Mouse (Mus musculus) activated CD4-positive, CD25-positive, alpha-beta regulatory T cell, adult 9 weeks (primary cell): ENCODE results near the gene Gm38119. TPM values are rescaled to one million over a fixed set of nuclear protein-coding genes. Genes with fewer than 3 reads are reported as not detected.

Source experiments
- polyA plus RNA-seq: library from polyadenylated mRNA; unstranded; fragments of 100-300 nt; shearing (Covaris generic); gene quantifications from one replicate; pipeline ENCODE4 v1.2.1, GENCODE M21; 2017

Gm38119 gene
- not detected for polyA plus RNA-seq

DNA sequence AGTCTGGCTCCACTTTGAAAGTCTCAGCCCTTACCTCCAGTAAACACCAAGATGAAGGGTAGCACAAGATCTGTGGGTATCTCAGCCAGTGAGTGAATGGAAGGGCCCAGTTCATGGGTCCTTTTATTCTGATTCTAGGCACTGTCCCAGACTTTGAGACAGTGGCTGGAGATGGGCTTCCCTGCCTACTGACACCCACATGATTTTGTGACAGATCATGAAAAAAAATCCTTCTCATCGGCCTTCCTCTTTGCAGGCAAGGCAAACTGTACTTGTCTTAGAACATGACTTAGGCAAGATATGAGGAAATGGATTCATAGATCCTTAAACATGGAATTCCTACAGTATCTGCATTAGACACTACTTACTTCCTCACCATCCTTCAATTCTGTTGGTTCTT, at the start of gene Gm38119:
Gm38119 (minus strand) TSS at position 101 of the 400 bp plus-strand sequence.

DNA sequence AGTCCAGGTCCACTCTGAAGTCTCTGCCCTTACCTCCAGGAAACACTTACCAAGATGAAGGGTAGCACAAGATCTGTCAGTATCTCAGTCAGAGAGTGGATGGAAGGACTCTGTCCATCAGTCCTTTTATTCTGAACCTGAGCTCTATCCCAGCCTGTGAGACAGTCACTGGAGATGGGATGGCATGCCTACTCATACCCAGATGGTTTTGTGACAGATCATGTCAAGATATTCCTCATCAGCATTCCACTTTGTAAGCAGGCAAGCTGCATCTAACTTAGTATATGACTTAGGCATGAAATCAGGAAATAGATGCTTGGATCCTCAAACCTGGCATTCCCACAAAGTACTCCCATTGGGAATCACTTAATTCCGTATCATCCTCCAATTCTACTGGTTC, 39.9 kb upstream of the Gm38119 start, which contains the start of gene Lce1i:
Lce1i (minus strand) TSS at position 101 of the 400 bp plus-strand sequence.

DNA sequence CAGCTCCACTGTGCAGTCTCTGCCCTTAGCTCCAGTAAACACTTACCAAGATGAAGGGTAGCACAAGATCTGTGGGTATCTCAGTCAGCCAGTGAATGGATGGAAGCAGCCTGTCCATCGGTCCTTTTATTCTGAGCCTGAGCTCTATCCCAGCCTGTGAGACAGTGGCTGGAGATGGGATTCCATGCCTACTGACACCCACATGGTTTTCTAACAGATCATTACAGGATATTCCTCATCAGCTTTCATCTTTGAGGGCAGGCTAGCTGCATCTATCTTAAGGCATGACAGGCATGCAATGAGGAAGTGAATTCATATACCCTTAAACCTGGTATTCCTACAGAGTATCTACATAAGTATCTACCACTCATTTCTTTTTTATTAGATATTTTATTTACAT, 26.1 kb upstream of the Gm38119 start, which contains the start of gene Lce1h:
Lce1h (minus strand) TSS at position 101 of the 400 bp plus-strand sequence.

DNA sequence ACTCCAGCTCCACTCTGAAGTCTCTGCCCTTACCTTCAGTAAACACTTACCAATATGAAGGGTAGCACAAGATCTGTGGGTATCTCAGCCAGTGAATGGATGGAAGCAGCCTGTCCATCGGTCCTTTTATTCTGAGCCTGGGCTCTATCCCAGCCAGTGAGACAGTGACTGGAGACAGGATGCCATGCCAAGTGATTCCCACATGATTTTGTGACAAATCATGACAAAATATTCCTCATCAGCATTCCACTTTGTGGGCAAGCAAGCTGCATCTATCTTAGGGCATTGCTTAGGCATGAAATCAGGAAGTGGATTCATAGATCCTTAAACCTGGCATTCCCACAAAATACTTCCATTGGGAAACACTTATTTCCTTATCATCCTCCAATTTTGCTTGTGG, 13.3 kb upstream of the Gm38119 start, which contains the start of gene Lce1g:
Lce1g (minus strand) TSS at position 101 of the 400 bp plus-strand sequence.

DNA sequence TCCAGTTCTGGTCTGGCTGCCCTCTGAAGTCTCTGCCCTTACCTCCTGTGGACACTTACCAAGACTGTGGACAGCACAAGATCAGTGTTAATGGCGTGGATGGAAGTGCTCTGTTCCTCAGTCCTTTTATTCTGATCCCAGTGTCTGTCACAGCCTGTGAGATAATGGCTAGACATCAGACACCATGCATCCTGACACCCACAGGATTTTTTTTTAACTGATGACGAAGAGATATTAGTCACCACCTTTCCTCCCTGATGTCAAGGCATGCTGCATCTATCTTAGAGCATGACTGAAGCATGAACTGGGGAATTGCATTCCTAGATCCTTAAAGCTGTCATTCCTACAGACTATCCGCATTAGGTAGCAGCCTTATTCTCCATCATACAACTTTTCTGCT, 18.6 kb downstream of the Gm38119 start, which contains the start of gene Lce1f:
Lce1f (minus strand) TSS at position 101 of the 400 bp plus-strand sequence.

DNA sequence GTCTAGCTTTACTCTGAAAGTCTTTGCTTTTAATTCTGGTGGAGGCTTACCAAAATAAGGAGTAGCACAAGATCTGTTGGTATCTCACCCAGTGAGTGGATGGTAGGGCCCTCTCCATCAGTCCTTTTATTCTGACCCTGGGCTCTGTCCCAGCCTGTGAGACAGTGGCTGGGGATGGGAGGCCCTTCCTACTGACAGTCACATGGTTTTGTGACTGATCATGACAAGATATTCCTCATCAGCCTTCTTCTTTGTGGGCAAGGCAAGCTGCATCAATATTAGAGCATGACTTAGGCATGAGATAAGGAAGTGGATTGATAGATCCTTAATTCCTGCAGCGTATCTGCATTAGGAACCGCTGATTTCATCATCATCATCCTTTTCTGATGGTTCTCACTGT, 29.9 kb downstream of the Gm38119 start, which contains the start of gene Lce1e:
Lce1e (minus strand) TSS at position 101 of the 400 bp plus-strand sequence.

Other genes with a start within 250 kb of the Gm38119 start
- not detected for gene Sprr4, start 238.6 kb downstream of the Gm38119 start, polyA plus RNA-seq
- not detected for gene 2310046K23Rik, start 204.6 kb downstream of the Gm38119 start, polyA plus RNA-seq
- gene Ivl, start 165.4 kb downstream of the Gm38119 start, polyA plus RNA-seq, result not detected
- gene Smcp, start 150.1 kb downstream of the Gm38119 start, polyA plus RNA-seq, result not detected
- gene 2210017I01Rik, start 131.6 kb downstream of the Gm38119 start, polyA plus RNA-seq, result not detected
- gene Lce6a, start 117.4 kb downstream of the Gm38119 start, polyA plus RNA-seq, result not detected
- gene Lce1a1, start 90.8 kb downstream of the Gm38119 start, polyA plus RNA-seq, result not detected
- gene Lce1b, start 82.2 kb downstream of the Gm38119 start, polyA plus RNA-seq, result not detected
- gene Lce1a2, start 68.8 kb downstream of the Gm38119 start, polyA plus RNA-seq, result not detected
- not detected for gene Lce1c, start 59.8 kb downstream of the Gm38119 start, polyA plus RNA-seq
- gene Lce1d, start 51.9 kb downstream of the Gm38119 start, polyA plus RNA-seq, result not detected
- gene Lce1e, start 30.0 kb downstream of the Gm38119 start, polyA plus RNA-seq, result not detected
- not detected for gene Lce1f, start 18.7 kb downstream of the Gm38119 start, polyA plus RNA-seq
- gene Lce1g, start 13.2 kb upstream of the Gm38119 start, polyA plus RNA-seq, result not detected
- not detected for gene Lce1h, start 26.0 kb upstream of the Gm38119 start, polyA plus RNA-seq
- gene Lce1i, start 39.8 kb upstream of the Gm38119 start, polyA plus RNA-seq, result not detected
- gene Lce1j, start 51.4 kb upstream of the Gm38119 start, polyA plus RNA-seq, result not detected
- not detected for gene Lce1k, start 68.8 kb upstream of the Gm38119 start, polyA plus RNA-seq
- gene Kprp, start 88.2 kb upstream of the Gm38119 start, polyA plus RNA-seq, result not detected
- gene Lce1l, start 112.2 kb upstream of the Gm38119 start, polyA plus RNA-seq, result not detected
- gene 2310050C09Rik, start 131.1 kb upstream of the Gm38119 start, polyA plus RNA-seq, result not detected
- not detected for gene Lce3a, start 187.1 kb upstream of the Gm38119 start, polyA plus RNA-seq
- gene Lce3b, start 193.9 kb upstream of the Gm38119 start, polyA plus RNA-seq, result not detected
- gene Lce3c, start 205.4 kb upstream of the Gm38119 start, polyA plus RNA-seq, result not detected
- gene Lce3d, start 218.3 kb upstream of the Gm38119 start, polyA plus RNA-seq, result not detected
- gene Lce3e, start 228.0 kb upstream of the Gm38119 start, polyA plus RNA-seq, result not detected